Mouse (Mus musculus) limb, embryonic 12.5 days (tissue): Measurements from ENCODE around the gene Tatdn3. TPM values are rescaled to one million over a fixed set of nuclear protein-coding genes. Genes with fewer than 3 reads are reported as not detected.

ENCODE experiments used
- ATAC-seq: fragments of 200-750 bp; cut with Nextera tagmentation; 2 replicates; pipeline ENCODE4 v1.8.0; 2017; ENCODE audit warnings: low read depth, moderate TSS enrichment; ENCODE audit not compliant: insufficient number of reproducible peaks, insufficient read depth, low FRiP score, low TSS enrichment
- H3K27ac ChIP-seq: fragments of 300-500 bp; sonication (generic); 2 replicates; pipeline ENCODE4 v1.5.1; 2016; ENCODE audit warnings: mild to moderate bottlenecking, moderate library complexity
- H3K27me3 ChIP-seq: fragments of 300-500 bp; sonication (generic); 2 replicates; pipeline ENCODE4 v1.6.1; 2016; ENCODE audit warnings: mild to moderate bottlenecking, moderate library complexity
- H3K36me3 ChIP-seq: fragments of 300-500 bp; sonication (generic); 2 replicates; pipeline ENCODE4 v1.6.1; 2016; ENCODE audit warnings: mild to moderate bottlenecking, moderate library complexity
- H3K4me1 ChIP-seq: fragments of 300-500 bp; sonication (generic); replicated peaks from 2 replicates; pipeline ENCODE4 v1.6.1; 2016
- H3K4me2 ChIP-seq: fragments of 300-500 bp; sonication (generic); 2 replicates; pipeline ENCODE4 v1.6.1; 2016; ENCODE audit warnings: mild to moderate bottlenecking, moderate library complexity
- H3K4me3 ChIP-seq: fragments of 300-500 bp; sonication (generic); replicated peaks from 2 replicates; pipeline ENCODE4 v1.5.1; 2016; ENCODE audit warnings: mild to moderate bottlenecking
- H3K9ac ChIP-seq: fragments of 300-500 bp; sonication (generic); replicated peaks from 2 replicates; pipeline ENCODE4 v1.6.1; 2016; ENCODE audit warnings: mild to moderate bottlenecking, moderate library complexity
- H3K9me3 ChIP-seq: fragments of 300-500 bp; sonication (generic); 2 replicates; pipeline ENCODE4 v1.6.1; 2016; ENCODE audit warnings: mild to moderate bottlenecking, moderate library complexity
- WGBS: fragments of 180-500 bp; shearing (Covaris S2); methylation state at CpG from one replicate; pipeline ENCODE4 v1.1.7; 2016; 5-methylcytosine and 5-hydroxymethylcytosine counted together
- polyA plus RNA-seq: library from polyadenylated mRNA; unstranded; fragments of >200 nt; fragmentation: Nextera tagmentation; extraction: Ambion mirVana; gene quantifications from 2 replicates; pipeline ENCODE4 v1.2.1, GENCODE M21; 2016

Tatdn3 gene
- polyA plus RNA-seq, 1 experiment from 2014 or later: 16.2 TPM

GRCm38 (mm10) chr1:191075199-191075883 lies 12.6 kb upstream of the Tatdn3 start:
- no peak overlapping the region for H3K4me3 ChIP-seq
- 66% methylated on average over 10 of the region's 10 CpGs for WGBS
- no peak for ATAC-seq
- H3K4me1 ChIP-seq: no peaks in the 10 kb centered on the region
- no peak overlapping the region for H3K9ac ChIP-seq
- H3K4me2 ChIP-seq: no peak overlapping the region
- no peaks in the 10 kb centered on the region for H3K27me3 ChIP-seq
- H3K36me3 ChIP-seq: peaks cover 96% of the 10 kb centered on the region
- no peak overlapping the region for H3K27ac ChIP-seq
- H3K9me3 ChIP-seq: no peaks in the 10 kb centered on the region

GRCm38 (mm10) chr1:191073486-191073885 lies 10.8 kb upstream of the Tatdn3 start:
- H3K9ac ChIP-seq: no peak overlapping the region
- peaks cover 98% of the 10 kb centered on the region for H3K36me3 ChIP-seq
- no peaks in the 10 kb centered on the region for H3K9me3 ChIP-seq
- H3K4me2 ChIP-seq: no peak overlapping the region
- H3K27ac ChIP-seq: no peak overlapping the region
- H3K4me1 ChIP-seq: no peaks in the 10 kb centered on the region
- no peak for ATAC-seq
- no peak overlapping the region for H3K4me3 ChIP-seq
- no peaks in the 10 kb centered on the region for H3K27me3 ChIP-seq
- WGBS: 94% methylated on average over 4 of the region's 4 CpGs

- Histone ChIP-seq H3K9ac (no peak overlapping the region), H3K27ac (no peak overlapping the region), H3K4me2 (no peak overlapping the region), H3K9me3 (no peaks in the 10 kb centered on the region), H3K27me3 (no peaks in the 10 kb centered on the region), H3K4me1 (no peaks in the 10 kb centered on the region), H3K4me3 (no peak overlapping the region), H3K36me3 (peaks cover 98% of the 10 kb centered on the region)
- WGBS: 90% methylated on average over 6 of the region's 6 CpGs
- ATAC-seq: no peak
Measured at GRCm38 (mm10) chr1:191073001-191073400, 10.3 kb upstream of the Tatdn3 start.

GRCm38 (mm10) chr1:191072329-191072913 lies 9.7 kb upstream of the Tatdn3 start:
- Histone ChIP-seq H3K9ac (no peak overlapping the region), H3K27ac (no peak overlapping the region), H3K4me2 (no peak overlapping the region), H3K4me3 (no peak overlapping the region), H3K36me3 (peaks cover 97% of the 10 kb centered on the region), H3K4me1 (no peaks in the 10 kb centered on the region), H3K9me3 (no peaks in the 10 kb centered on the region), H3K27me3 (no peaks in the 10 kb centered on the region)
- no peak for ATAC-seq
- 92% methylated on average over 16 of the region's 16 CpGs for WGBS

GRCm38 (mm10) chr1:191071613-191072012 lies 8.9 kb upstream of the Tatdn3 start:
- no peaks in the 10 kb centered on the region for H3K4me1 ChIP-seq
- H3K4me3 ChIP-seq: no peak overlapping the region
- H3K9ac ChIP-seq: no peak overlapping the region
- peaks cover 97% of the 10 kb centered on the region for H3K36me3 ChIP-seq
- H3K27me3 ChIP-seq: no peaks in the 10 kb centered on the region
- ATAC-seq: no peak
- no peaks in the 10 kb centered on the region for H3K9me3 ChIP-seq
- 93% methylated on average over 6 of the region's 6 CpGs for WGBS
- no peak overlapping the region for H3K4me2 ChIP-seq
- H3K27ac ChIP-seq: no peak overlapping the region

- no peak overlapping the region for H3K9ac ChIP-seq
- 91% methylated on average over 4 of the region's 4 CpGs for WGBS
- no peak overlapping the region for H3K4me2 ChIP-seq
- H3K27ac ChIP-seq: no peak overlapping the region
- peaks cover 98% of the 10 kb centered on the region for H3K36me3 ChIP-seq
- H3K4me1 ChIP-seq: no peaks in the 10 kb centered on the region
- H3K4me3 ChIP-seq: no peak overlapping the region
- no peak for ATAC-seq
- H3K27me3 ChIP-seq: no peaks in the 10 kb centered on the region
- no peaks in the 10 kb centered on the region for H3K9me3 ChIP-seq
Measured at GRCm38 (mm10) chr1:191070259-191070658, 7.5 kb upstream of the Tatdn3 start.

- Histone ChIP-seq H3K9me3 (no peaks in the 10 kb centered on the region), H3K36me3 (peaks cover 85% of the 10 kb centered on the region), H3K27ac (no peak overlapping the region), H3K27me3 (no peaks in the 10 kb centered on the region), H3K4me3 (no peak overlapping the region), H3K4me1 (peaks cover 7% of the 10 kb centered on the region), H3K9ac (no peak overlapping the region), H3K4me2 (no peak overlapping the region)
- WGBS: 80% methylated on average over 5 of the region's 5 CpGs
- no peak for ATAC-seq
Measured at GRCm38 (mm10) chr1:191068377-191068776, 5.6 kb upstream of the Tatdn3 start.

- Histone ChIP-seq H3K9ac (no peak overlapping the region), H3K9me3 (no peaks in the 10 kb centered on the region), H3K36me3 (peaks cover 54% of the 10 kb centered on the region), H3K4me1 (peaks cover 12% of the 10 kb centered on the region), H3K4me2 (no peak overlapping the region), H3K27ac (no peak overlapping the region), H3K27me3 (no peaks in the 10 kb centered on the region), H3K4me3 (no peak overlapping the region)
- ATAC-seq: no peak
- 84% methylated on average over 4 of the region's 4 CpGs for WGBS
Measured at GRCm38 (mm10) chr1:191065188-191065587, 2.5 kb upstream of the Tatdn3 start.

- 85% methylated on average over 2 of the region's 2 CpGs for WGBS
- ATAC-seq: no peak
- Histone ChIP-seq H3K9me3 (no peaks in the 10 kb centered on the region), H3K4me1 (peaks cover 12% of the 10 kb centered on the region), H3K4me3 (no peak overlapping the region), H3K9ac (no peak overlapping the region), H3K27ac (no peak overlapping the region), H3K36me3 (peaks cover 47% of the 10 kb centered on the region), H3K4me2 (no peak overlapping the region), H3K27me3 (no peaks in the 10 kb centered on the region)
Measured at GRCm38 (mm10) chr1:191064535-191064934, 1.8 kb upstream of the Tatdn3 start.

GRCm38 (mm10) chr1:191063700-191064099 lies 968 bp upstream of the Tatdn3 start:
- Histone ChIP-seq H3K4me1 (peaks cover 12% of the 10 kb centered on the region), H3K4me2 (peak overlapping the region; percentile 78), H3K27me3 (no peaks in the 10 kb centered on the region), H3K9ac (peak overlapping the region; percentile 73), H3K36me3 (peaks cover 39% of the 10 kb centered on the region), H3K4me3 (peak overlapping the region; percentile 80), H3K27ac (no peak overlapping the region), H3K9me3 (no peaks in the 10 kb centered on the region)
- ATAC-seq: no peak
- 57% methylated on average over 9 of the region's 9 CpGs for WGBS

- Histone ChIP-seq H3K4me2 (peak overlapping the region; percentile 78), H3K9me3 (no peaks in the 10 kb centered on the region), H3K36me3 (peaks cover 29% of the 10 kb centered on the region), H3K27ac (0 out of 2 replicates have a peak overlapping the region, but pooled peaks have one; percentile 51), H3K4me1 (peaks cover 12% of the 10 kb centered on the region), H3K4me3 (peak overlapping the region; percentile 80), H3K9ac (peak overlapping the region; percentile 73), H3K27me3 (no peaks in the 10 kb centered on the region)
- no peak; the same call in 1 of the 2 replicates for ATAC-seq
- WGBS: 4% methylated on average over 15 of the region's 15 CpGs
Measured at GRCm38 (mm10) chr1:191062241-191062780, 421 bp downstream of the Tatdn3 start.
